Mouse (Mus musculus) hindlimb bud, embryonic 11.5 days (tissue): ENCODE results near the gene Sell.

Experiments used
- DNase-seq: peaks from one replicate; pipeline ENCODE4 v3.0.0-alpha.2; 2012; ENCODE audit warnings: low read depth, low spot score; ENCODE audit errors: extremely low spot score

Gene Sell

DNA sequence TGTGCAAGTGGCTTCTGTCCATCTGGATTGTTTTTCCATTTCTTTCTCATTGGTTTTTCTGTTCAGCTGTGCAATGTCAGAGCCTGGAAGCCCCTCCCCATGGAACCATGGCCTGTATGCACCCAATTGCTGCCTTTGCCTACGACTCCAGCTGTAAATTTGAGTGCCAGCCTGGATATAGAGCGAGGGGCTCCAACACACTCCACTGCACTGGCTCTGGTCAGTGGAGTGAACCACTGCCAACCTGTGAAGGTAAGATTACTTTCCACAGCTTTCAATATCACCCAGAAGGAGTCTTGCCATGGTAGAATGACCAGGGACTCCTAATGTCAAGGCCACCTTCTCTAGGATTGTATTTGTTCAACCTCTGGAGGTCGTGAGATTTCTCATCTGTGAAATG is 68.2 kb downstream of the Sell start:
- DNase-seq: no peak

DNA sequence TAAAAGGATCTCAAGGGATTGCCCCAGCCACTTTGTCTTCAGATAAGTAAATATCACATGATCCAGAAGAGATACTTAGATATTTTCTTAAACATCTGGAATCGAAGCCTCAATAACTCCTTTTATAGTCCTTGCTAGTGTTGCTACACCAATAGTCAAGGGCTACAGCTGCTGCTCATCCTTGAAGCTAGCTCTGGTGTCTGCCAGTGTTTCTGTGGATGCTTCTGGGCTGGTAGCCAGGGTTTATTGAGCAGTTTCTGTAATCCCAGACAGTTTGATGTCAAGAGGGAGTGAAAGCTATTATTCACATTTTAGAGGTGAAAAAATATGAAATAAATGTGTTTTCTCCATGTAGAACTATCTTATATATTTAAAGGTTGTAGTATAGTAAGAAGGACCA is 70.8 kb downstream of the Sell start:
- no peak for DNase-seq
